Mouse (Mus musculus) E14TG2a.4 (cell line): ENCODE measurements at regions not wholly inside any gene's neighbourhood (a gene's known extent, or its start where the extent isn't known, plus 50 kb on each side); places are given as distances from the start of the nearest gene placed in this dataset.

ENCODE experiments used
- CTCF ChIP-seq: conservative IDR thresholded peaks from 2 replicates; pipeline ENCODE4 v1.5.1; 2014; ENCODE audit warnings: low read length
- NANOG ChIP-seq: IDR thresholded peaks from 2 replicates; pipeline ENCODE4 v1.6.1; 2014; ENCODE audit warnings: borderline replicate concordance, low read length, mixed read lengths
- POU5F1 ChIP-seq: IDR thresholded peaks from 2 replicates; pipeline ENCODE4 v1.6.1; 2014; ENCODE audit warnings: low read length, borderline replicate concordance

DNA sequence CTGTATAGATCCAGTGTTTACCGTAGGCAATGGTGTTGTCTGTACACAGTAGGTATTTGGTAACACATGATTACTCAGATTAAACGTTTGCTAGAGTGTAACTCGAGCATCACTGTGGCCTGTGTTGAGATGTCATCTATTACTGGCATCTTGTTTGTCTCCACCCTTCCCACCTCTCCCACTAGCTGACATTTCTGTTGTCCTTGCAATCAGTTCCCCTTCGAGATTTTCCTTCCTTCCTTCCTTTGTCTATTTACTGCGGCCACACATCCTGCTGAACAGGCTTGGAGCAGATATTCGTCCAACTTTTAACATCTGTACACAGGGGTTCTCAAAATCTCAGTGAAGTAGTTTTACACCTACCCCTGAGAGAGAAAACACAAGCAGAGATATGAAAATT, 77.7 kb upstream of the Creb5 start:
- no peak for TF ChIP-seq CTCF
- no peak for TF ChIP-seq NANOG
- TF ChIP-seq POU5F1 = no peak
